Mouse (Mus musculus) C3H10T1/2 (cell line): ENCODE measurements around the gene Frmpd3. TPM values are rescaled to one million over a fixed set of nuclear protein-coding genes. Genes with fewer than 3 reads are reported as not detected.

Source experiments
- polyA plus RNA-seq, 2 experiments: library from polyadenylated mRNA; unstranded; fragments of >200 nt; fragmentation: generic; extraction: Trizol; gene quantifications; one replicate each; pipeline ENCODE4 v1.2.1; 2012; ENCODE audit warnings: missing spikeins in 2 of 2

The Frmpd3 gene
- not detected for polyA plus RNA-seq

DNA sequence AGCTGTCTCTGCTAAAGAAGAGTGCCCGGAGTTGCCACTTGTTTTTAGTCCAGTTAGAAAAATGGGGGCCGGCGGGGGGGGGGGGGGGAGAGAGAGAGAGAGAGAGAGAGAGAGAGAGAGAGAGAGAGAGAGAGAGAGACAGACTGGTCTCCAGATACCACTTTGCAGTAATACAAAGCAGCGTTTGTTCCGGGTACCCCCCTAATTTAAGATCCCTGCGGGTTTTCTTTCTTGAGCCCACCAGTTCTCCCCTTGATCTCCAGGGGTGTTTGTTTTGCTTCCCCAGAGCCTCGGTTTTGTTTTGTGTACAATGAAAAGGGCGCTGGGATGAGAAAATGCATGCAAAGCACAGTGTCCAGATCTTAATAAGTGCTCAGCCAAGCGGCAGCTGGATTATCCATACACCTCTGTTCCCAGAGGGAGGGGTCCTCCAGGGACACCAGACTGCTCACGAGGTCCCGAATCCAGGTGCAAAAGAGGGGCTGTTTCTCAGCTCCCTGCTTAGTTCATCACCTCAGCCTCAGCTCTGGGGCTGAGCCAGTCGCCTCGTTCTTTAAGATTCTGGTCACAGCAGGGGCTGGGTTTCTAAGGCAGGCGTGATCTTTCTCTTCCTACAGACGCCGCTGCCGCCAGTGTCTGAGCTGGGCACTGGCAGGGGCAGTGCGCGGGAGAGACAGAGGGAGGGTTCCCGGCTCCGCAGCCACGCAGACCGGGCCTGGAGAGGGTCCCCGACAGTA, at the start of gene Frmpd3:
Gene Frmpd3, plus strand, starts transcription at position 608 of the 737 bp plus-strand sequence.

DNA sequence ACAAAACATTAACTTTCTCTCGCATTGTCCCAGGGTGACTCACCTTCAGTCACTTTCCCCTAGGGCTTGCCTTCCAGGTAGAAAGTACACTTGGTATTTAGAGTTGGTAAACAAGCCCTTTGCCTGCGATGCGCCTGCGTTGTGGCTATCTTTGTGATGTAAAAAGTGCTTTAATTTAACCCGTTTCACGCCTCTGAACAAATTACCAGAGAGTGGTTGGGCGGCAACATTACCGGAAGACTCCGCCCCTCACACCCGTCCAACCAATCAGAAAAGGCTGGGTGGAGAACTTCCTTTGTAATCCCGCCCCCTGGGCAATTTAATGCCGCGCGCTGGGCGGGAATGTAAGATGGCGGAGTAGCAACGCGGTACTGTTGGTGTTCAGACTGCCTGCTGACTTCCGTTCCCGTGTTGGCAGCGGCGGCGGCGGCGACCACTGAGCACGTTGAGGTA, 114.2 kb downstream of the Frmpd3 start, which contains the start of gene Prps1:
Gene Prps1, plus strand, starts transcription at position 335 of the 453 bp plus-strand sequence.

Other genes with a start within 250 kb of the Frmpd3 start
- 10 to 100 TPM; 13.7 to 22.1 TPM for gene Prps1, start 114.3 kb downstream of the Frmpd3 start, polyA plus RNA-seq